Mouse (Mus musculus): ENCODE measurements at regions not wholly inside any gene's neighbourhood (a gene's known extent, or its start where the extent isn't known, plus 50 kb on each side); places are given as distances from the start of the nearest gene placed in this dataset.

DNA sequence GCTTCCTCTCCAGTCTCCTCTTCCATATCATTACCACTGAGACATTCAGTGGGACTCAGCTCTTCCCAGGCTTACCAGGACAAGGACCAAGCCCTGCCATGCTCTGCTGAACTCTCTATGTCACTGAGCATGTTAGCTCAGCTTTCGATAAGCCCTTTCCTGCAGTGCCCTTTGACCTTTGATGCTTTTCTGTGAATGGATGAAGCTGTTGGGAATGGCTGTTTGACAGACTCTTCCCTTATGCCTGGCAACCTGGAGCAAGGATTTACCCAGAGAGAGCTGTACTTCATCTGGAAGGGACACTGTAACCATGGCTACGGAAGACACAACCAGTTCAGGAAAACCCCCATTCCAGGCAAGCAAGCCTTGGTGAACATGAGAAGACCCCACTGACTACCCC is 172.8 kb downstream of the Shq1 start:
- peaks cover 2% of the 10 kb centered on the region; the same call in 1 of the 2 replicates for H3K4me1 ChIP-seq (ENCODE audit: control insufficient read depth, insufficient read depth, low read length)
- no peak overlapping the region for H3K4me3 ChIP-seq (ENCODE audit: insufficient read depth, low read length)
- H3K27ac ChIP-seq (ENCODE audit: insufficient read depth, low read length) = no peak overlapping the region
- TF ChIP-seq CTCF (IDR thresholded peaks at IDR 0.05; ENCODE audit: extremely low read depth, insufficient read depth, low read length) (no peak), POLR2A (IDR thresholded peaks at IDR 0.05; ENCODE audit: extremely low read depth, insufficient read depth, low read length) (no peak)

DNA sequence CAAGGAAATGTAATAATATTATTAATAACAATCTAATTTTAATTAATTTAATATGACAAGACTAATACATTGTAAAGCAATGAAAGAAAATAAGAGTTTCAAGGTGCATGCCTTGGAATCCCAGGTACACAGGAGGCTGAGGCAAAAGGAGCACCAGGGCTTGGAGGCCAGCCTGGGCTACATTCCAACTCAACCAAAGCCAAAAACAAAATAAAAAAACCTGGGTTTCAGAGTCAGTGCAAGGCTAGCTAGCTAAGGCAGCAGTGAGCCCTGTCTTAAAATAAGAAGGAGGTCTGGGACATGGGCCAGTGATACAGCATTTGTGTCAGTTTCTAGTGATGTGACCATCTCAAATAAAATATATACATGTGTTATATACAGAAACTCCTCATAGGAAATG is 174.8 kb downstream of the Shq1 start:
- Histone ChIP-seq H3K4me1 (ENCODE audit: control insufficient read depth, insufficient read depth, low read length) (peaks cover 2% of the 10 kb centered on the region; the same call in 1 of the 2 replicates), H3K27ac (ENCODE audit: insufficient read depth, low read length) (no peak overlapping the region)
- no peak for TF ChIP-seq CTCF (IDR thresholded peaks at IDR 0.05; ENCODE audit: extremely low read depth, insufficient read depth, low read length)
- TF ChIP-seq POLR2A (IDR thresholded peaks at IDR 0.05; ENCODE audit: extremely low read depth, insufficient read depth, low read length) = no peak

DNA sequence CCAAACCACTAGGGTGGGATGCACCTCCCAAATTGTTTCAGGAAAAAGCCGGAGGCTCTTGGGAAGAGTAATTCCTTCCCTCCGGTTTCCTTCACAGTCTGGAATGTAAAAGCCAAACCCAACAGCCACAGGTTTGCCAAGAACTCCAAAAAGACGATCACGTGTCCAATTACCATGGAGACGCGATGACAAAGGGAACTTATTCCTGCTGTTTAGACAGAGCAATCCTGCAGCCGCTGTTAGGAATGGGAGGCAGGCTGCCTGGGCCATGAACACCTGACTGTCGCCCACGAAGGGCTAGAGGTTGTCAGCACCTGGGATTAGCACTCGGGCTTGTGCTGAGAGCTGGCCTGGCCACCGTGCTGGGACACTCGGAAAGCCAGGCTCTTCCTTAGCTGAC is 175.8 kb downstream of the Shq1 start:
- no peak for TF ChIP-seq CTCF (IDR thresholded peaks at IDR 0.05; ENCODE audit: extremely low read depth, insufficient read depth, low read length)
- no peak for TF ChIP-seq POLR2A (IDR thresholded peaks at IDR 0.05; ENCODE audit: extremely low read depth, insufficient read depth, low read length)
- Histone ChIP-seq H3K4me3 (ENCODE audit: insufficient read depth, low read length) (no peak overlapping the region), H3K27ac (ENCODE audit: insufficient read depth, low read length) (no peak overlapping the region), H3K4me1 (ENCODE audit: control insufficient read depth, insufficient read depth, low read length) (peaks cover 2% of the 10 kb centered on the region; the same call in 1 of the 2 replicates)

More for the DNA sequence above, 174.8 kb downstream of the Shq1 start:
- no peak overlapping the region for H3K4me3 ChIP-seq (ENCODE audit: insufficient read depth, low read length)

DNA sequence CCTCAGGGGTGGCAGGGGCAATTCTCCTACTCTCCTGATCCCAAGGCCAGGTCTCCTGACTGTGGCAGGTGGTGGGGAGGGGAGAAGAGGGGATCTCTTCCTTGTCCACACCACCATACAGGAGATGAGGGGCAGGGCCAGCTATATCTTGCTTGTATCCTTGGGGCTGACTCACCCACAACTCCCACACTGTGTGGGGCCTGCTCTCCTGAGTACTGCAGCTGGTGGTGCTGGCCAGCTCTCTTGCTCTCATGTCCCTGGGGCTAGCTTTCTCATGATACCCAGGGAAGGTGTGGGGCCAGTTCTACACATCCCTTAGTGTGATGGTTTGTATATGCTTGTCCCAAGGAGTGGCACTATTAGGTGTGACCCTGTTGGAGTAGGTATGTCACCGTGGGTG is 177.4 kb downstream of the Shq1 start:
- Histone ChIP-seq H3K4me3 (ENCODE audit: insufficient read depth, low read length) (no peak overlapping the region), H3K27ac (ENCODE audit: insufficient read depth, low read length) (no peak overlapping the region), H3K4me1 (ENCODE audit: control insufficient read depth, insufficient read depth, low read length) (peaks cover 2% of the 10 kb centered on the region; the same call in 1 of the 2 replicates)
- no peak for TF ChIP-seq POLR2A (IDR thresholded peaks at IDR 0.05; ENCODE audit: extremely low read depth, insufficient read depth, low read length)
- TF ChIP-seq CTCF (IDR thresholded peaks at IDR 0.05; ENCODE audit: extremely low read depth, insufficient read depth, low read length) = no peak

DNA sequence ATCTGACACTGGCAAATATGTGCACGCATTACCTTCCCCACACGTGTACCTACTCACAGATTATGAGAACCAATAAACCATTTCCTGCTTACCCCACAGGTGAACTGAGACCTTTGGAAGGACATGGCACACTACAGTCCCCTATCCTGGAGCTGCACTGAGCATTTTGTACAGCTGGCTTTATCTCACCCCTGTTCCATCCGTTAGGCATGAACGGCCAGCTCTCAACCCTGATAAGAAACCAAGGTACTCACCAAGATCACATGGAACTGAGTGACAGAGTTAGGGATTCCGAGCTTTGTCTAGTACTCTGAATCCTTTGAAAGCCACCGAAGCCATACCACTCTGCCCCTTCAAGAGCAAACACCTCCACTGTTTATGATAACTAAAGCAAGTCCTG is 179.1 kb downstream of the Shq1 start:
- Histone ChIP-seq H3K27ac (ENCODE audit: insufficient read depth, low read length) (no peak overlapping the region), H3K4me1 (ENCODE audit: control insufficient read depth, insufficient read depth, low read length) (peaks cover 2% of the 10 kb centered on the region; the same call in 1 of the 2 replicates), H3K4me3 (ENCODE audit: insufficient read depth, low read length) (no peak overlapping the region)
- TF ChIP-seq CTCF (IDR thresholded peaks at IDR 0.05; ENCODE audit: extremely low read depth, insufficient read depth, low read length) (no peak), POLR2A (IDR thresholded peaks at IDR 0.05; ENCODE audit: extremely low read depth, insufficient read depth, low read length) (no peak)

DNA sequence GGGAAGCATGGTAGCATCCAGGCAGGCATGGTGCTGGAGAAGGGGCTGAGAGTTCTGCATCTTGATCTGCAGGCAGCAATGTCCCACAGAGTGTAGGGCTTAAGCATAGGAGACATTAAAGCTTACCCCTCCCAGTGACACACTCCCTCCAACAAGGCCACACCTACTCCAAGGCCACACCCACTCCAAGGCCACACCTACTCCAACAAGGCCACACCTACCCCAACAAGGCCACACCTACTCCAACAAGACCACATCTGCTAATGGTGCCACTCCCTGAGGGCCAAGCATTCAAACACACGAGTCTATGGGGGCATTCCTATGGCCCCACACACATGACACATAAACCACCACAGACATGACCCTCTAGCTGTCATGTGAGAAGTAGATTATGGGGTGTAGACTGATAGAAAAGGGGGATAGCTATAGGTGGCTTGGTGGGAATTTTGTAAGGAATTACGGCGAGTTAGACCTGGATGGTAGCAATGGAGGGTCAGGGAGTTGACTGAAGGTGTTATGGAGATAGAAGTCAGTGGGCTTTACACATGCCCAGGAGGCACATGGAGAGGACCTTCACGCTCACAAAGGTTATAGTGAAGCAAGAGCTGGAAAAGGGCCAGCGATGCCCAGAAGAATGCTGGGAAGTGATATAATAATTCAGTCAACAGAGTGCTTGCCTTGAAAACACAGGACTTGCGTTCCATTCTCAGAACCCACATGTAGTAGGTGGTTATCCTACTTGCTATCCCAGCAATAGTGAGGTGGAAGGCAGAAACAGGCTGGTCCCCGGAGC is 179.8 kb downstream of the Shq1 start:
- Histone ChIP-seq H3K27ac (ENCODE audit: insufficient read depth, low read length) (no peak overlapping the region), H3K4me3 (ENCODE audit: insufficient read depth, low read length) (no peak overlapping the region), H3K4me1 (ENCODE audit: control insufficient read depth, insufficient read depth, low read length) (peaks cover 2% of the 10 kb centered on the region; the same call in 1 of the 2 replicates)
- TF ChIP-seq POLR2A (IDR thresholded peaks at IDR 0.05; ENCODE audit: extremely low read depth, insufficient read depth, low read length) (no peak), CTCF (IDR thresholded peaks at IDR 0.05; ENCODE audit: extremely low read depth, insufficient read depth, low read length) (no peak)

DNA sequence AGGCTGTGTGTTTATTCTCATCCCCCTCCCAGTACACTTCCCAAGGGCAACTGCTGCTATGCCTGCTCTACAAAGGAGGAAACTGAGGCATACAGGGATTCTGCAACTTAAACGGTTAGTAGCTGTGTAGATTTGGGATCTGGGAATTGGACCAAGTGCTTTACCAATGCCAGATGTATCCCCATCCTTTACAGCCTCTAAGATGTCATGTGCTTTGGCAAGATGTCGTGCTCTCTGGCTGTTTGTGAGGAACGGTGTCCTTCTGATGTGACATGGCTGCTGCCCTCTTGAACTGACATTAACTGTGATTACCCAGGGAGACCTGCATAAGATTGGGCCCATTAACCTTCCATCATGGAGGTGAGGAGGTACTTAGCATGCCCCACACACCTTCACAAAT is 187.1 kb downstream of the Shq1 start:
- Histone ChIP-seq H3K4me1 (ENCODE audit: control insufficient read depth, insufficient read depth, low read length) (no peaks in the 10 kb centered on the region), H3K4me3 (ENCODE audit: insufficient read depth, low read length) (no peak overlapping the region), H3K27ac (ENCODE audit: insufficient read depth, low read length) (no peak overlapping the region)
- TF ChIP-seq POLR2A (IDR thresholded peaks at IDR 0.05; ENCODE audit: extremely low read depth, insufficient read depth, low read length) = no peak

DNA sequence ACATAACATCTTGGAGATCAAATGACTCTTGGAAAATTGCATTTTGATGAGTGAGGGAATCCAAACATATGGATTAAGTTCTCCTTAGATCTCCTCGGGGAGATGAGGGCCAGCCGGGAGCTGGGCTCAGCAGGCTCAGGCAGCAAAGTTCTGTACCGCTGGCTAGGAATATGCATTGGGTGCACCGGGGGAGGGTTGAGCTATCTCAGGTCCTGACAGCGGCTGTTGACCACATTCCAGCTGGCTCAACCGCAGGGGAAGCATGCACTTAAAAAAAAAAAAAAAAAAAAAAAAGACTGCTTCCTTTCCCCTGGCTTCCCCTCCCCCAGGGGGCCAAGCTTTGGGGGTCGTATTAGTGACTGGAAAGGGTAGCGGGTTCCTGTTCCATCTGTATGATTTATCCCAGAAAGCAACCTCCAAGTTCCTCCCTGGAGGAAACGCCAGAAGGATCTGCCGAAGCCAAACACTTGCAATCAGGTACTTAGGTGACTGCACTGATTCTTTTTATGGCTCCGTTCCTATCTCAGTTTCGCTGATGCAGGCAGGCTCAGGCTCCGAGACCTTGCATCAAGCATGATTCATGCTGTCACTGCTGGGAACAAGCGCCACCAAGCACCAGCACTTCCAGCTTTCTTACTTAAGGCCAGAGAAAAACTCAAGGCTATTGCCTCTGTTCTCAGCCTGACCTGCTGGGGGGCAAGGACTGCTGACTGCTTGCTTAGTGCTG is 187.7 kb downstream of the Shq1 start:
- Histone ChIP-seq H3K4me1 (ENCODE audit: control insufficient read depth, insufficient read depth, low read length) (no peaks in the 10 kb centered on the region), H3K27ac (ENCODE audit: insufficient read depth, low read length) (no peak overlapping the region)
- TF ChIP-seq POLR2A (IDR thresholded peaks at IDR 0.05; ENCODE audit: extremely low read depth, insufficient read depth, low read length) (no peak), CTCF (IDR thresholded peaks at IDR 0.05; ENCODE audit: extremely low read depth, insufficient read depth, low read length) (no peak)

DNA sequence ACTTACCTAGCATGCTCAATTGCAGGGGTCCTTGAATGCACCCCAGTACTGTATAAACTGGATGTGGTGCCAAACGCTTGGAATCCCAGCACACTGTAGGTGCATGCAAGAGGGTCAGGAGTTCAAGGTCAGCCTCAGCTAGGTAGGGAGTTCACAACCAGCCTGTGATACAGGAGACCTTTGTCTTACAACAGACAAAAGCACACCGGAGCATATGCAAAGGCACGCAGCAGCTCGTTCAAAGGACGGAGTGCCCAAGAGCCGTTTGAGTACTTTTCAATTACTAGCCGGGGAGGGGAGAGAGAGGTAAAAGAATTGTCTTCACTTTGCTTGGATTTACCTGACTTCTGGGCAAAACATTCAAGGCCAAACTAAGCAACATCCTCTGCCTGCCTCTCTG is 188.4 kb downstream of the Shq1 start:
- Histone ChIP-seq H3K27ac (ENCODE audit: insufficient read depth, low read length) (no peak overlapping the region), H3K4me3 (ENCODE audit: insufficient read depth, low read length) (no peak overlapping the region), H3K4me1 (ENCODE audit: control insufficient read depth, insufficient read depth, low read length) (no peaks in the 10 kb centered on the region)
- no peak for TF ChIP-seq CTCF (IDR thresholded peaks at IDR 0.05; ENCODE audit: extremely low read depth, insufficient read depth, low read length)
- no peak for TF ChIP-seq POLR2A (IDR thresholded peaks at IDR 0.05; ENCODE audit: extremely low read depth, insufficient read depth, low read length)

More for the DNA sequence above, 187.7 kb downstream of the Shq1 start:
- no peak overlapping the region for H3K4me3 ChIP-seq (ENCODE audit: insufficient read depth, low read length)

DNA sequence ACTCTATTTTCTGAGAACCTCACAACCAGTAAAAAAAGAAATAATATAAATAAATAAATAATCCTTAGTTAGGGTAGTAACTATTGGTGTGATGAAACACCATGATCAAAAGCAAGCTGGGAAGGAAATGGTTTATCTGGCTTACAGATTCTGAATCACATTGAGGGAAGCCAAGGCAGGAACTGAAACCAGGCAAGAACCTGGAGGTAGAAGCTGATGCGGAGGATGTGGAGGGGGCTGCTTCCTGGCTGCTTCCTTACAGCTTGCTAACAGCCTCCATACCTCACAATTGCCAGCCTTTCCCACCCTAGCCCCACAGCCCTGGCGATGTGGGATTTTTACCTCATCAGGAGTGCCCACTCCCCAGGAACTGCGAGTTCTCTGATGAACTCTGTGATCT is 190.4 kb downstream of the Shq1 start:
- TF ChIP-seq POLR2A (IDR thresholded peaks at IDR 0.05; ENCODE audit: extremely low read depth, insufficient read depth, low read length) = no peak
- TF ChIP-seq CTCF (IDR thresholded peaks at IDR 0.05; ENCODE audit: extremely low read depth, insufficient read depth, low read length) = no peak
- Histone ChIP-seq H3K27ac (ENCODE audit: insufficient read depth, low read length) (no peak overlapping the region), H3K4me3 (ENCODE audit: insufficient read depth, low read length) (no peak overlapping the region), H3K4me1 (ENCODE audit: control insufficient read depth, insufficient read depth, low read length) (no peaks in the 10 kb centered on the region)

Measured in cortical plate, adult 2 months (tissue).